Mouse (Mus musculus) embryonic facial prominence, embryonic 15.5 days (tissue): ENCODE measurements at regions not wholly inside any gene's neighbourhood (a gene's known extent, or its start where the extent isn't known, plus 50 kb on each side); places are given as distances from the start of the nearest gene placed in this dataset.
A peak's percentile ranks its signal among the peaks of the same experiment; 100 is the strongest.

Source experiments
- ATAC-seq: fragments of 200-750 bp; cut with Nextera tagmentation; 2 replicates; pipeline ENCODE4 v1.8.0; 2017; ENCODE audit warnings: low read depth, moderate TSS enrichment; ENCODE audit not compliant: insufficient number of reproducible peaks, low FRiP score, low TSS enrichment
- H3K27ac ChIP-seq: fragments of 300-500 bp; sonication (generic); replicated peaks from 2 replicates; pipeline ENCODE4 v1.5.1; 2015; ENCODE audit warnings: mild to moderate bottlenecking, inconsistent platforms
- H3K27me3 ChIP-seq: fragments of 300-500 bp; sonication (generic); 2 replicates; pipeline ENCODE4 v1.6.1; 2015; ENCODE audit warnings: inconsistent platforms
- H3K36me3 ChIP-seq: fragments of 300-500 bp; sonication (generic); 2 replicates; pipeline ENCODE4 v1.6.1; 2015; ENCODE audit warnings: mild to moderate bottlenecking, inconsistent platforms
- H3K4me1 ChIP-seq: fragments of 300-500 bp; sonication (generic); 2 replicates; pipeline ENCODE4 v1.6.1; 2015; ENCODE audit warnings: inconsistent platforms
- H3K4me2 ChIP-seq: fragments of 300-500 bp; sonication (generic); replicated peaks from 2 replicates; pipeline ENCODE4 v1.6.1; 2015; ENCODE audit warnings: mild to moderate bottlenecking, inconsistent platforms
- H3K4me3 ChIP-seq: fragments of 300-500 bp; sonication (generic); replicated peaks from 2 replicates; pipeline ENCODE4 v1.5.1; 2015; ENCODE audit warnings: mild to moderate bottlenecking, inconsistent platforms
- H3K9ac ChIP-seq: fragments of 300-500 bp; sonication (generic); 2 replicates; pipeline ENCODE4 v1.6.1; 2015; ENCODE audit warnings: inconsistent platforms
- H3K9me3 ChIP-seq: fragments of 300-500 bp; sonication (generic); replicated peaks from 2 replicates; pipeline ENCODE4 v1.6.1; 2016; ENCODE audit warnings: inconsistent platforms
- WGBS: fragments of 180-500 bp; shearing (Covaris S2); methylation state at CpG from one replicate; pipeline ENCODE4 v1.1.7; 2015; 5-methylcytosine and 5-hydroxymethylcytosine counted together

- WGBS = 97% methylated on average over 3 of the region's 3 CpGs
- ATAC-seq = no peak
- H3K9ac ChIP-seq = no peak overlapping the region
These were observed 97.8 kb downstream of the Wdr11 start for GRCm38 (mm10) chr7:129689464-129689863.

DNA sequence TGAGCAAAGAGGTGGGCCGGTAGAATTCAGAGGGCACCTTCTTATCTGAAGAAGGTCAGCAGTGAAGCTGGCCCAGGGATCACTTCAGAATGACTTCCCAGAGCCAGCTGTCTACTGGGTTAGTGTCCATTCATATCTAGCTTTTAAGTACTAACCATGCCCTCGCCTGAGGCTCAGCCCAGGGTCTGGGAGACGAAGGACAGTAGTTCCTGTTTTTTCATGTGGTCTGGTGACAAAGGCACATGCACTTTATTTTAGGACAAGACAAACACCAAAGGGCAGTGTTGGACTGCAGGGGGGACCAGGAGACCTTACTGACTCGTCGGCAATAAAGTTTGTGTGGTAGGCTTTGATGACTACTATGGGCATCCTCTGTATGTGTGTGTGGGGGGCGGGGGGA lies 99.2 kb downstream of the Wdr11 start:
- Histone ChIP-seq H3K4me1 (peaks cover 29% of the 10 kb centered on the region), H3K36me3 (no peaks in the 10 kb centered on the region), H3K4me2 (no peak overlapping the region), H3K27me3 (no peaks in the 10 kb centered on the region), H3K4me3 (no peak overlapping the region), H3K9me3 (no peaks in the 10 kb centered on the region), H3K27ac (0 out of 2 replicates have a peak overlapping the region, but pooled peaks have one; percentile 78), H3K9ac (no peak overlapping the region)
- no peak for ATAC-seq
- WGBS = 82% methylated on average over 6 of the region's 6 CpGs

More at GRCm38 (mm10) chr7:129689464-129689863, 97.8 kb downstream of the Wdr11 start:
- H3K36me3 ChIP-seq = no peaks in the 10 kb centered on the region
- no peak overlapping the region for H3K4me3 ChIP-seq
- no peaks in the 10 kb centered on the region for H3K27me3 ChIP-seq
- no peak overlapping the region for H3K4me2 ChIP-seq
- H3K4me1 ChIP-seq = peaks cover 31% of the 10 kb centered on the region
- H3K9me3 ChIP-seq = no peaks in the 10 kb centered on the region
- no peak overlapping the region for H3K27ac ChIP-seq

DNA sequence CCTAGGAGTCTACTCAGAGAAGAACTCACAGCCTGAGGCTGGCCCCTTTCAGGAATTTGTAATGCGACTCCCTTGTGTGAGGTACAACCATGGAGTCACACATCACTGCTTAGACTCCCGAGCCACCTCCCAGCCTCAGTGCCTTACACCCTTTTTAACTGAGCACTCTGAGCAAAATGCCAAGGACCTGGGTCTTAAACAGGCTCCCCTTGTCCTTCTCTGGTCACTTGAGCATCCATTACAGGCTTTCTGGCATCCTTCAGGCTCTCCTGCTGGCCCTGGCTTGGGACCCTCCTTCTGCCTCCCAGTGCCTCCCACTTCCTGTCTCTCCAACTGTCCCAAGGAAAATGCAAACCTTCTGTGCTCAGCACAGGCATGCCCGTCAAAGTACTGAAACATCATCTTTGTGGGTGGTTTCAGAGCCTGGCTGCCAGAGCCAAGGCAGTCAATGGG lies 100.0 kb downstream of the Wdr11 start:
- 4% methylated on average over 3 of the region's 3 CpGs for WGBS
- peak; percentile 80 for ATAC-seq

DNA sequence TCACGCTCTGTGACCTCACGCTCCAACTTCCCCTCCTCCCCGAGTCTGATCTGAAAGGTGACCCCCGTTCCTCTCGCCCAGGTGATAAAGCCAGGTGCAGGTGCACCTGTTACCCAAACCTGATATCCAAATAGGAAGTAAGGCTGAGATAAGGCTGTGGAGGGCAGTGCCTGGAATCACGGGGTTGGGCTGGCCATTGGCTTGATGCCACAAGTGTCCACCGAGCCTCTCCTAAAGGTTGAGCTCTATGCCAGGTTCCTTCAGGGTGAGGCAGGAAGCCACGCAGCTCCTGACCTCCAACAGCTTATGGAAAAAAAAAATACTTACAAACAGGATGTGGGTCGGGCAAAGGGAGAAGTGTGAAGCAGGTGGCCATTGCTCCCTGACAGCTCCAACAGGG lies 102.0 kb downstream of the Wdr11 start:
- Histone ChIP-seq H3K4me2 (no peak overlapping the region), H3K36me3 (no peaks in the 10 kb centered on the region), H3K27me3 (no peaks in the 10 kb centered on the region), H3K4me1 (peaks cover 22% of the 10 kb centered on the region), H3K9me3 (no peaks in the 10 kb centered on the region), H3K4me3 (no peak overlapping the region), H3K9ac (no peak overlapping the region), H3K27ac (no peak overlapping the region)
- ATAC-seq = no peak
- 83% methylated on average over 9 of the region's 9 CpGs for WGBS

More for the DNA sequence above, 100.0 kb downstream of the Wdr11 start:
- peak overlapping the region; percentile 78 for H3K27ac ChIP-seq
- no peaks in the 10 kb centered on the region for H3K9me3 ChIP-seq
- peaks cover 28% of the 10 kb centered on the region for H3K4me1 ChIP-seq
- no peak overlapping the region for H3K4me2 ChIP-seq
- no peak overlapping the region for H3K4me3 ChIP-seq
- no peaks in the 10 kb centered on the region for H3K36me3 ChIP-seq
- H3K27me3 ChIP-seq = no peaks in the 10 kb centered on the region
- H3K9ac ChIP-seq = no peak overlapping the region

DNA sequence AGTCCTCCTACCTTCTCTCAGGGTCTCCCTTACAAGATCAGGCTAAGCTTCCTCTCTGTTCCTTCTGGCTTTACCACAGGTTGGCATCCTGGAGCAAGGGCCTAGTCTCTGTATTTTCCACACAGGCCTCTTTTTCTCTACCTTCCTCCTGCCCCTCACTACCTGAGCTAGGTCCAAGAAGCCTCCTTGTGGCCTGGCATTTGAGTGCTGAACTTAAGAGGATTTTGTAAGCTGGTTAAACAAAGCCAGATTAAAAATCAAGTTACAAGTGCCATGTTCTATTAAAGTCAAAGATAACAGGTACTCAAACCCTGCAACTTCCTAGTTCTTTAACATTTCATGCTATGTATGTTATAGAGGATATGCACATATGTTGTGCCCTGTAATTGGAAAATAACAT lies 102.5 kb downstream of the Wdr11 start:
- Histone ChIP-seq H3K9ac (no peak overlapping the region), H3K4me3 (no peak overlapping the region), H3K36me3 (no peaks in the 10 kb centered on the region), H3K27me3 (no peaks in the 10 kb centered on the region), H3K27ac (no peak overlapping the region), H3K4me2 (no peak overlapping the region), H3K4me1 (peaks cover 22% of the 10 kb centered on the region), H3K9me3 (no peaks in the 10 kb centered on the region)
- no peak for ATAC-seq

- Histone ChIP-seq H3K27me3 (no peaks in the 10 kb centered on the region), H3K36me3 (no peaks in the 10 kb centered on the region), H3K27ac (peak overlapping the region; percentile 68), H3K4me2 (no peak overlapping the region), H3K4me1 (peaks cover 12% of the 10 kb centered on the region), H3K9ac (no peak overlapping the region), H3K4me3 (no peak overlapping the region), H3K9me3 (no peaks in the 10 kb centered on the region)
- 18% methylated on average over 5 of the region's 5 CpGs for WGBS
- ATAC-seq = no peak
These were observed 108.4 kb downstream of the Wdr11 start for GRCm38 (mm10) chr7:129699931-129700570.

- no peaks in the 10 kb centered on the region for H3K9me3 ChIP-seq
- no peak overlapping the region for H3K4me3 ChIP-seq
- WGBS = 67% methylated on average over 6 of the region's 6 CpGs
- no peak overlapping the region for H3K9ac ChIP-seq
- no peaks in the 10 kb centered on the region for H3K27me3 ChIP-seq
- no peak overlapping the region for H3K27ac ChIP-seq
- ATAC-seq = no peak
- peaks cover 21% of the 10 kb centered on the region for H3K4me1 ChIP-seq
- no peak overlapping the region for H3K4me2 ChIP-seq
- H3K36me3 ChIP-seq = no peaks in the 10 kb centered on the region
These were observed 135.9 kb downstream of the Wdr11 start for GRCm38 (mm10) chr7:129727559-129727958.

GRCm38 (mm10) chr7:129729709-129730238 lies 138.1 kb downstream of the Wdr11 start:
- no peaks in the 10 kb centered on the region for H3K27me3 ChIP-seq
- no peak for ATAC-seq
- H3K9ac ChIP-seq = no peak overlapping the region
- H3K27ac ChIP-seq = no peak overlapping the region
- whole genome bisulfite sequencing = 68% methylated on average over 11 of the region's 11 CpGs
- H3K4me1 ChIP-seq = peaks cover 21% of the 10 kb centered on the region
- H3K9me3 ChIP-seq = no peaks in the 10 kb centered on the region
- H3K36me3 ChIP-seq = no peaks in the 10 kb centered on the region
- H3K4me2 ChIP-seq = no peak overlapping the region
- no peak overlapping the region for H3K4me3 ChIP-seq

DNA sequence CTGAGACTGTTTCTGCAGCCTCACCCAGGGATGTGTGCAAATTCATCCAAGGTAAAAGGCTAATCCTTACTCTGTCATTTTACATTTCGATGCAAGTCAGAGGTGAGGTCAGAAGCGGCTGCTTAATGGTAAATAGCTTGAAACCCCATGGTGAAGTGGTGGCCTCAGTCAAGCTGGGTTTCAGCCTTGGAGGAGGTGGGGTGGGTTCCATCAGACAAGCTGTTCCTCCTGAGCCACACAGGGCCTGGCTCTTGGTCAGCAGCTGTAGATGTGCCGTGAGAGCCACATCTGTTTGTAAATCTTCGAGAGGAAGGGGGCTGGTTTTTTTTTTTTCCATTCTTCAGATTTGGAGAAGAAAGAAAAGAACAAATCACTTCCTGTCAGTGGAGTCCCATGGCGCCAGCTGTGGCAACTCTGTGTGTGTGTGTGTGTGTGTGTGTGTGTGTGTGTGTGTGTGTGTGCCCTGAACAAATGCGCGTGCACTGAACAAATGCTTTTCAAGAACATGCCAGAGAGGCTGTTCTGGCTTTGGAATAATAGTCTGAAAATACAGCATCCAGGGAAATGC lies 139.2 kb downstream of the Wdr11 start:
- Histone ChIP-seq H3K4me3 (no peak overlapping the region), H3K9me3 (no peaks in the 10 kb centered on the region), H3K9ac (no peak overlapping the region), H3K4me2 (no peak overlapping the region), H3K27ac (peak overlapping the region; percentile 69; the same call in 1 of the 2 replicates), H3K4me1 (peaks cover 21% of the 10 kb centered on the region), H3K27me3 (no peaks in the 10 kb centered on the region), H3K36me3 (no peaks in the 10 kb centered on the region)
- ATAC-seq = no peak
- 37% methylated on average over 7 of the region's 7 CpGs for WGBS

- H3K27me3 ChIP-seq = no peaks in the 10 kb centered on the region
- no peaks in the 10 kb centered on the region for H3K9me3 ChIP-seq
- no peaks in the 10 kb centered on the region for H3K36me3 ChIP-seq
- no peak overlapping the region for H3K4me2 ChIP-seq
- H3K4me3 ChIP-seq = no peak overlapping the region
- H3K27ac ChIP-seq = no peak overlapping the region
- peaks cover 24% of the 10 kb centered on the region for H3K4me1 ChIP-seq
- 81% methylated on average over 4 of the region's 4 CpGs for WGBS
- ATAC-seq = no peak
- H3K9ac ChIP-seq = no peak overlapping the region
These were observed 151.0 kb downstream of the Wdr11 start for GRCm38 (mm10) chr7:129742657-129743056.

- H3K4me2 ChIP-seq = no peak overlapping the region; the same call in 1 of the 2 replicates
- no peak overlapping the region for H3K9ac ChIP-seq
- WGBS = 30% methylated on average over 16 of the region's 16 CpGs
- ATAC-seq = peak; percentile 54; the same call in 1 of the 2 replicates
- no peaks in the 10 kb centered on the region for H3K27me3 ChIP-seq
- H3K4me3 ChIP-seq = no peak overlapping the region
- H3K36me3 ChIP-seq = no peaks in the 10 kb centered on the region
- H3K4me1 ChIP-seq = peaks cover 24% of the 10 kb centered on the region
- peak overlapping the region; percentile 55 for H3K27ac ChIP-seq
- H3K9me3 ChIP-seq = no peaks in the 10 kb centered on the region
These were observed 152.4 kb downstream of the Wdr11 start for GRCm38 (mm10) chr7:129743955-129744666.
